Mouse (Mus musculus) brain, embryonic 14.5 days (tissue): ENCODE results near the gene Rundc3a.

Experiments
- CTCF ChIP-seq: fragments of 200-500 bp; IDR thresholded peaks from 2 replicates; pipeline ENCODE4 v1.5.1; 2012; ENCODE audit warnings: inconsistent platforms, mild to moderate bottlenecking, moderate library complexity, borderline replicate concordance; ENCODE audit not compliant: insufficient read depth, insufficient read length; ENCODE audit errors: extremely low read depth
- POLR2A ChIP-seq: fragments of 200-500 bp; IDR thresholded peaks from 2 replicates; pipeline ENCODE4 v1.6.1; 2012; ENCODE audit warnings: mild to moderate bottlenecking, inconsistent platforms, borderline replicate concordance; ENCODE audit not compliant: poor library complexity, insufficient read depth, insufficient read length, severe bottlenecking; ENCODE audit errors: extremely low read depth

- no peak for TF ChIP-seq CTCF
- TF ChIP-seq POLR2A = no peak
These were observed 27.5 kb upstream of the Rundc3a start for GRCm38 (mm10) chr11:102365699-102366098.
